Mouse (Mus musculus) midbrain, embryonic 16.5 days (tissue): ENCODE data around the gene Gcn1l1. TPM values are rescaled to one million over a fixed set of nuclear protein-coding genes. Genes with fewer than 3 reads are reported as not detected.

Source experiments
- ATAC-seq: fragments of 200-750 bp; cut with Nextera tagmentation; 2 replicates; pipeline ENCODE4 v1.8.0; 2017; ENCODE audit warnings: moderate TSS enrichment
- H3K27ac ChIP-seq: fragments of 300-500 bp; sonication (generic); 2 replicates; pipeline ENCODE4 v1.5.1; 2014; ENCODE audit warnings: mild to moderate bottlenecking, low read length, mixed read lengths
- H3K27me3 ChIP-seq: fragments of 300-500 bp; sonication (generic); 2 replicates; pipeline ENCODE4 v1.6.1; 2014; ENCODE audit warnings: low read depth, low read length, mixed read lengths; ENCODE audit not compliant: control insufficient read depth, insufficient read depth
- H3K36me3 ChIP-seq: fragments of 300-500 bp; sonication (generic); 2 replicates; pipeline ENCODE4 v1.6.1; 2014; ENCODE audit warnings: mild to moderate bottlenecking, low read length, moderate library complexity, mixed read lengths; ENCODE audit not compliant: control insufficient read depth, insufficient read depth
- H3K4me1 ChIP-seq: fragments of 300-500 bp; sonication (generic); 2 replicates; pipeline ENCODE4 v1.6.1; 2014; ENCODE audit warnings: mild to moderate bottlenecking, low read length, mixed read lengths; ENCODE audit not compliant: control insufficient read depth, insufficient read depth
- H3K4me2 ChIP-seq: fragments of 300-500 bp; sonication (generic); 2 replicates; pipeline ENCODE4 v1.6.1; 2014; ENCODE audit warnings: mild to moderate bottlenecking, low read length, mixed read lengths
- H3K4me3 ChIP-seq: fragments of 300-500 bp; sonication (generic); 2 replicates; pipeline ENCODE4 v1.5.1; 2014; ENCODE audit warnings: low read depth, mild to moderate bottlenecking, low read length, moderate library complexity, mixed read lengths
- H3K9ac ChIP-seq: fragments of 300-500 bp; sonication (generic); 2 replicates; pipeline ENCODE4 v1.6.1; 2014; ENCODE audit warnings: low read depth, low read length, mixed read lengths
- H3K9me3 ChIP-seq: fragments of 300-500 bp; sonication (generic); replicated peaks from 2 replicates; pipeline ENCODE4 v1.6.1; 2014; ENCODE audit warnings: mild to moderate bottlenecking, low read length, mixed read lengths; ENCODE audit not compliant: control insufficient read depth, poor library complexity, severe bottlenecking
- WGBS: fragments of 180-500 bp; shearing (Covaris S2); extraction: QIAGEN DNeasy Blood & Tissue Kit; methylation state at CpG from one replicate; pipeline ENCODE4 v1.1.7; 2014; 5-methylcytosine and 5-hydroxymethylcytosine counted together
- polyA plus RNA-seq: library from polyadenylated mRNA; unstranded; fragments of >200 nt; fragmentation: Nextera tagmentation; extraction: Ambion mirVana; gene quantifications from 2 replicates; pipeline ENCODE4 v1.2.1, GENCODE M21; 2015

The Gcn1l1 gene
- polyA plus RNA-seq, 1 experiment from 2014 or later, result 45.1 TPM

DNA sequence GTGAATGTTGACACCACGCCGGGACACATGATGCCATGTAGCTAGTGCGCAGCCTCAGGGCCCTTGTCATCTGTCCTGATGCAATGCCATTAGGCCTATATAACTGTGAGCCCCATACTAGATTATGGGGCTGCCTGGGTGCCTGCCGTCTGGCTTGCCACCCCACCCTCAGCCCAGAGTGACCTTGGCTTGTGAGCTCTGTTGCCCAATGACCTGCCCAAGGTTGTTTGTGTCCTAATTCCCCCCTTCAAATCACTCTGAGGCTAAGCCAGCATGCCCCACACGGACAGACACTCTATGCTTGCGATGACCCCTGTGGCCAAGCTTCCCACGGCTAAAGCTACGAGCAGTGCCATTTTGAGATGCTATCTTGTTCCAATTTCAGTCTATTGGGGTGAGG is 84.6 kb downstream of the Gcn1l1 start:
- Histone ChIP-seq H3K9ac (no peak overlapping the region), H3K27ac (no peak overlapping the region), H3K9me3 (no peaks in the 10 kb centered on the region), H3K36me3 (peaks cover 13% of the 10 kb centered on the region), H3K4me2 (no peak overlapping the region), H3K4me3 (no peak overlapping the region), H3K4me1 (peaks cover 15% of the 10 kb centered on the region), H3K27me3 (no peaks in the 10 kb centered on the region)
- no peak for ATAC-seq
- 87% methylated on average over 8 of the region's 8 CpGs for WGBS

GRCm38 (mm10) chr5:115650885-115651284 is 85.8 kb downstream of the Gcn1l1 start:
- WGBS, result 91% methylated on average over 10 of the region's 10 CpGs
- Histone ChIP-seq H3K9ac (no peak overlapping the region), H3K27me3 (no peaks in the 10 kb centered on the region), H3K36me3 (peaks cover 6% of the 10 kb centered on the region), H3K4me2 (no peak overlapping the region), H3K9me3 (no peaks in the 10 kb centered on the region), H3K27ac (no peak overlapping the region), H3K4me1 (peaks cover 15% of the 10 kb centered on the region), H3K4me3 (no peak overlapping the region)
- no peak for ATAC-seq

DNA sequence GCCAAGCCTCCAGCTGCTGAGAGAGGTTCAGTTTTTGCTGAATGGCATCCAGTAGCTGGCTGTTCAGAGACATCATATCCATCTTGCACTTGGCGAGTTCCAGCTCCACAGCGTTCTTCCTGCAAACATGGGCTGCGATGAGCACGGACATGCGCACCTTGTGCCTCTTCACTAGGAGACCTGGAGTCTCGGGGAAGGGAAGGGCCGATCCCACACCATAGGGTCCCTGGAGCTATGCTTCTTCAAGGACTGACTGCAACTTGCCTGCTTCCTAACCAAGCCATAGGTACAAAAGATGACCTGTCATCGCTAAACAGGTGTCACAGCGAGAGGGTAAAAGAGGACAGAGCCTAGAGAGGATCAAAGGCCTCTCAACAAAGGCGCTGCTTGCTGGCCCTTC is 86.8 kb downstream of the Gcn1l1 start:
- no peak for ATAC-seq
- H3K27ac ChIP-seq, result no peak overlapping the region; the same call in 1 of the 2 replicates
- H3K36me3 ChIP-seq, result no peaks in the 10 kb centered on the region; the same call in none of the 2 replicates
- peaks cover 15% of the 10 kb centered on the region for H3K4me1 ChIP-seq
- peak overlapping the region; percentile 54; the same call in 1 of the 2 replicates for H3K9ac ChIP-seq
- WGBS, result 86% methylated on average over 10 of the region's 10 CpGs
- H3K27me3 ChIP-seq, result no peaks in the 10 kb centered on the region
- no peak overlapping the region for H3K4me3 ChIP-seq
- H3K9me3 ChIP-seq, result no peaks in the 10 kb centered on the region
- H3K4me2 ChIP-seq, result no peak overlapping the region; the same call in 1 of the 2 replicates

DNA sequence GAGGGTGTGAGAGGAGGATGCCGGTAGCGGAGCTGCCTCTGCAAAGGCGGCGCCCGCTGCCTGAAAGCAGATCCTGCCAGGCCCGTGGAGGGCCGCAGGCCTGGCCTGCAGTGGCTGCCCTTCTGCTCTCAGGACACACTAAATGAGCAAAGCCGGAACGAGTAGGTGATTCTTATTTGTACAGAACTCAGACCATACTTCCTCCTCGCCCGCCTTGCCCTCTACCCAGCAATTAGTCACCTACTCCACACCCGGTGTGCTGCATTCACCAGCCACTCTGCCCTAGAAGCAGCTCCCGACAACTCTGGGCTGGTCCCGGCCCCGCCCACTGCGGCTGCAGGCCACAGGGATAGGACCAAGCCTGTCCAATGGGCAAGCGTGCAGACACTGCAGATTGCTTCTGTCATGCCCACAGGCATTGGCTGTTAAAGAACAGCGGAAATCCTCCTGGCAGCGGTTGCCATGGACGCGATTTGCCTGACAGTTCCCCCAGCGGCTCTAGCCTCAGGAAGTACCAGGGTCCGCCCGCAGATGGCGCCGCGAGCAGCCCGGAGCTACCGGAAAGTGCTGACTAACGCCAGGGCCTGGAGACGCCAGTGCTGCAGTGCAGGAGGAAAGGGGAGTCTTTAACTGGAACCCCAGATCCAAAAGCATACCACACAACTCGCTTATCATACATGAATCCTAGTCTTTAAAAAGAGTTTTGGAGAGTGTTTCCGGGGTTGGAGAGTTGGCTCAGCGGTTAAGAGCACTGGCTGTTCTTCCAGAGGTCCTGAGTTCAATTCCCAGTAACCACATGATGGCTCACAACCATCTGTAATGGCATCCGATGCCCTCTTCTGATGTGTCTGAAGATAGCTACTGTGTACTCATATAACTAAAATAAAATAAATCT is 87.9 kb downstream of the Gcn1l1 start:
- Histone ChIP-seq H3K9ac (peak overlapping the region; percentile 54), H3K4me1 (peaks cover 15% of the 10 kb centered on the region), H3K27me3 (no peaks in the 10 kb centered on the region), H3K27ac (peak overlapping the region; percentile 80), H3K36me3 (no peaks in the 10 kb centered on the region; the same call in none of the 2 replicates), H3K9me3 (no peaks in the 10 kb centered on the region), H3K4me2 (peak overlapping the region; percentile 49), H3K4me3 (peak overlapping the region; percentile 32)
- peak; percentile 99 for ATAC-seq
- 3% methylated on average over 35 of the region's 35 CpGs for WGBS

- no peak overlapping the region for H3K27ac ChIP-seq
- H3K9ac ChIP-seq, result no peak overlapping the region
- no peak overlapping the region for H3K4me2 ChIP-seq
- no peak overlapping the region for H3K4me3 ChIP-seq
- H3K27me3 ChIP-seq, result no peaks in the 10 kb centered on the region
- H3K9me3 ChIP-seq, result no peaks in the 10 kb centered on the region
- WGBS, result 94% methylated on average over 12 of the region's 12 CpGs
- peaks cover 15% of the 10 kb centered on the region for H3K4me1 ChIP-seq
- no peaks in the 10 kb centered on the region; the same call in none of the 2 replicates for H3K36me3 ChIP-seq
- no peak for ATAC-seq
Measured at GRCm38 (mm10) chr5:115653776-115654175, 88.7 kb downstream of the Gcn1l1 start.

DNA sequence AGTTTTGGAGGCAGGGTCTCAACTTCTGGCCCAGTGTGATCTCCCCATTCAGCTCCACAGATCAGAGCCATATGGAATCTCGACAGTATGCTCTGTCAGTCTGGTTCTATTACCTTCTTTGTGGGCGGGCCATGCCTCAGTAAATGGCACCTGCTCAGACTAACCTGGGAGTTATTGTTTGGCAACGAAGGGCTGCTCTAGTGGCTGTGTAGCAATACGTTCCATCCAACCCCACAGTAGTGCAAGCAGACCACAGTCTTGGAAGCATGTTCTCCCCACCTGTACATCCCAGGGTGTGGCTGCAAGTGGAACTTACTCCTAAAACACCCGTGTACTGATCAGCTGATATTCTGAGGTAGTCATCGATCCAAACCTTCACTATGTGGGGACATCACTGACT is 91.6 kb downstream of the Gcn1l1 start:
- Histone ChIP-seq H3K9ac (no peak overlapping the region), H3K9me3 (no peaks in the 10 kb centered on the region), H3K27me3 (no peaks in the 10 kb centered on the region), H3K4me3 (no peak overlapping the region), H3K36me3 (peaks cover 11% of the 10 kb centered on the region), H3K27ac (no peak overlapping the region), H3K4me2 (no peak overlapping the region), H3K4me1 (peaks cover 12% of the 10 kb centered on the region)
- WGBS, result 80% methylated on average over 6 of the region's 6 CpGs
- ATAC-seq, result no peak

DNA sequence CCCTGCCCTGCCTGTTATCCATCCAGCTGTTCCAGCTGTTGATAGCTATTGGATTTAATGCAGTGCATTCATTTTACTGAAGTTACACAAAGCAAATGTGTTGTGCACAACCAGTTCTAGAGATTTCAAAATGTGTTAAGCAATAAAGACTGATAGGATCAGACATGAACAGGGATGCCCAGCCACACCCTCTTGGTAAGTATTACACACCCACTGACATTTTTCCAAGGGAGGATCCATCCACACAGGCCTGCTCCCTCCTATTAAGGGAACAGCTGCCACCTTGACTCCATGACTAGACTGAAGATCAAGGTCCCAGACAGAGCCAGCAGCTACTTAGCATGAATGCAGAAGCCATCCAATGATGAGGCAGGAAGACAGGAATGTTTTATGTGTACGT is 92.2 kb downstream of the Gcn1l1 start:
- H3K9me3 ChIP-seq, result no peaks in the 10 kb centered on the region
- H3K27me3 ChIP-seq, result no peaks in the 10 kb centered on the region
- peaks cover 11% of the 10 kb centered on the region for H3K36me3 ChIP-seq
- no peak overlapping the region for H3K9ac ChIP-seq
- no peak for ATAC-seq
- H3K27ac ChIP-seq, result no peak overlapping the region
- H3K4me2 ChIP-seq, result no peak overlapping the region
- 77% methylated on average over 1 of the region's 1 CpGs for WGBS
- peaks cover 6% of the 10 kb centered on the region for H3K4me1 ChIP-seq
- H3K4me3 ChIP-seq, result no peak overlapping the region

DNA sequence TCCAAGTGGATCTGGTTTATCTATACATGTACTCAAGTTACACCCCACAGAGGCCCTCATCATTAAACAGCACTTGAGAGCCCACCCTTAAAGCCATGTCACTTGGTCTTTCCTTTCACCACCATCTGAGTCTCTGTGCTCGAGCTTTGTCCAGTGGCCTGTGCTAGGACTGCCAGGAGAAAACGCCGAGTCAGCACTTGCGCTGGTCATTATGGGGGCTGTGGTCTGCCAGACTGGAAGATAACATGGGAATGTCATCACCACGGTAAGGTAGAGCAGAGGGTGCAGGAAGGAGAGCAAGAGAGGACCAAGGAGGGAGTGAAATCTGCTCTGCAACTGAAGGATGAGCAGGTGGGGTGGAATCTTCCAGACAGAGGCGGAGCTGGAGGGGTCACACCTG is 93.3 kb downstream of the Gcn1l1 start:
- Histone ChIP-seq H3K9me3 (no peaks in the 10 kb centered on the region), H3K36me3 (peaks cover 11% of the 10 kb centered on the region), H3K9ac (no peak overlapping the region), H3K4me2 (no peak overlapping the region), H3K27me3 (no peaks in the 10 kb centered on the region), H3K4me1 (no peaks in the 10 kb centered on the region), H3K27ac (no peak overlapping the region), H3K4me3 (no peak overlapping the region)
- WGBS, result 87% methylated on average over 6 of the region's 6 CpGs
- ATAC-seq, result no peak

DNA sequence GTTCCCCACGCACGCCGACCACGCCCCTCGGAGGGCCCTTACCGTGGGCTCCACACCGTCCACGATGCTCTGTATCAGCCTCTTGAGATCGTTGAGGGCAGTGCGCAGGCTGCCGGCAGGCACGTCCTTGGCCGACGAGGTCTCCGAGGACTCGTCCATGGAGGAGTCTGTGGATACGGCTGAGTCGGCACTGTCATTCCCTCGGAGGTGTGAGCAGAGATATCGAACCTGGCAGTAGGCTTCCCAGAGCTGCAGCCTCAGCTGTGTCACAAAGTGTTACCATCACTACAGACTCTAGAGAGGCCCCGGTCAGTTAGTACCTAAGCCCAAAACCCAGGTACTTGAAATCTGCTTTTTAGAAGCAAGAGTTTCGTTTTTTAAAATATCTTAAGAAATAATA is 97.6 kb downstream of the Gcn1l1 start:
- Histone ChIP-seq H3K4me3 (no peak overlapping the region), H3K4me2 (no peak overlapping the region), H3K36me3 (peaks cover 15% of the 10 kb centered on the region), H3K9ac (no peak overlapping the region), H3K9me3 (no peaks in the 10 kb centered on the region), H3K27ac (no peak overlapping the region), H3K27me3 (no peaks in the 10 kb centered on the region), H3K4me1 (no peaks in the 10 kb centered on the region)
- 84% methylated on average over 22 of the region's 22 CpGs for WGBS
- no peak for ATAC-seq
